Mouse (Mus musculus) effector memory CD4-positive, alpha-beta T cell, adult 7 months (primary cell): ENCODE data around the gene Bnc1. TPM values are rescaled to one million over a fixed set of nuclear protein-coding genes. Genes with fewer than 3 reads are reported as not detected.

Experiments
- polyA plus RNA-seq: library from polyadenylated mRNA; unstranded; fragments of 100-300 nt; shearing (Covaris generic); gene quantifications from one replicate; pipeline ENCODE4 v1.2.1, GENCODE M21; 2017

Gene Bnc1
- not detected for polyA plus RNA-seq

DNA sequence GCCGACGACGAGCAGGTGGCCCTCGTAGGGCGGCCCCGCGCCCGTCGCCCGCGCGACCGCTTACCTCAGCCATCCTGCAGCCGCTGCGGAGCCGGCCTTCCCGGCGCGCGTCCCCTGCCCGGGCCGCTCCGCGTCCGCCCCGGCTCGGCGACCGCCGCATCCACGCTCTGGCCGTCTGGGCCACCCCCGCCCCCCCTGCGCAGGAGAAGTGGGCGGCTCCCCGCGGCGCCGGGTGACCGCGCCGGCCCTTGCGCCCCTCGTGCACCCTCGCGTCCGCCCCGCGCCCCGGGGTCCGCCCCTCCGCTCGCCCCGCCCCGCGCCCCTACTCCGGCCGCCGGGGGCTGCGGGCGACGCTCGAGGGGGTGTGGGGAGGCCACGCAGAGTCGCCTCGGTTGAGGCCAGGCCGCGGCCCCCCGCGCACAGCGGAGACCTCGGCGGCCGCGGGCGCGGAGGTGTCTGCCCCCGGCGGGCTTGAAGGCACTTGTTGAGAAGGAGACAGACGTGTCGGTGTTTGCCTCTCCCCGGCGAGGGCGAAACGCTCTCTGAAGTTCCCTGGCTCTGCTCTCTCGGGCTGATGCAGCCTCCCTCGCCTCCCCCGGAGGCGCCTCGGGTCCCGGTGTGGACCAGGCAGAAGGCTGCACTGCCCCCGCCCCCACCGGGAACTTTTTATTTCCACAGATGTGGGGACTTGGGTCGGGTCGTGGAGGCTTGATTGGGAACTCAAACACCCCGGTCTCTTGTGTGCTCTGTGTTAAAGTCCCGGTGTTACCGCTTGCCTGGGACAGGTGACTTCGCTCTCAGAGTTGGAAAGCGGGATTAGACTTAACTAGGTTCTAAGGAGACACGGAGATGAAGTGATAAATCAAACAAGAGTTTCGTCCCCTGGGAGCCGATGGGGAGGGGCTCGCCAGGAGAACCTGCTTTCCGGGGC, at the start of gene Bnc1:
Gene Bnc1, minus strand, starts transcription at position 162 of the 931 bp plus-strand sequence.

DNA sequence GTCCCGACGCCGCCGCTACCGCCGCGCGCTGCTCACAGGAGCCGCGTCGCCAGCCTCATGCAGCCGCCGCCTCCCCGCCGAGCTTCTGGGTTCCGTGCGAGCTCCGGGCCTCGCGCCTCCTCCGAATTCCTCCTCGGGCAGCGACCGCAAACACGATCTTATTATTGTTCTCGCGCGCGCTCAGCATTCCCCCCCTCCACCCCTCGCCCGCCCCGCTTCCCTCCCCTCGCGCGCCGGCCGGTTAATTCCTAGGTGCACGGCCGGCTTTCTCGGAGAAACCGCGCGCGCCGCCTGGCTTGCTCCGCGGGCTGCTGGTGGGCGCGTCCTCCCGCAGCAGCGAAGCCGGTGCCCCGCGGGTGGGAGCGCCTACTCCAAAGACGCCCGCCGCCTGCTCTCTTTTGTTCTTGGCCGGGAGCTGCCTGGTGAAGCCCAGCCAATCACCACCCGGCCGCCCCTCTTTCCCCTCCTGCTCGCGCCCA, 57.8 kb downstream of the Bnc1 start, which contains the start of gene Hdgfl3:
Gene Hdgfl3, minus strand, starts transcription at position 207 of the 479 bp plus-strand sequence.

Other genes starting within 250 kb of the Bnc1 start
- gene Ramac, start 229.4 kb downstream of the Bnc1 start, polyA plus RNA-seq: 179 TPM
- gene 3110040N11Rik, start 202.8 kb downstream of the Bnc1 start, polyA plus RNA-seq: 33.5 TPM
- gene Btbd1, start 162.9 kb downstream of the Bnc1 start, polyA plus RNA-seq: 88.5 TPM
- gene Gm10160, start 136.5 kb downstream of the Bnc1 start, polyA plus RNA-seq: not detected
- gene Tm6sf1, start 133.3 kb downstream of the Bnc1 start, polyA plus RNA-seq: 13.6 TPM
- 15.8 TPM for gene Hdgfl3, start 57.8 kb downstream of the Bnc1 start, polyA plus RNA-seq
- 2.4 TPM for gene Sh3gl3, start 181.5 kb upstream of the Bnc1 start, polyA plus RNA-seq